Comparison of ENCODE assay signal across 9 mouse cellular contexts in genomic region chrX:119927081-119927571, GRCm38 (mm10). TPM values are rescaled to one million over a fixed set of nuclear protein-coding genes. Genes with fewer than 3 reads are reported as not detected.
DNase-seq lines count a peak whose midpoint lies in the region; TF ChIP-seq lines count a peak whose summit lies in the region.
"Had no signal": no experiment of that assay in that cellular context is flagged by ENCODE, and none has a peak within 500 bp of the region (broad histone marks: within the 10 kb centered on the region; RNA-seq: fewer than 3 reads in every experiment).

Gene Pabpc5, plus strand, starts transcription at chrX:119927196.

- no peaks in the 10 kb centered on the region for H3K4me1 ChIP-seq in E14TG2a.4 (replicated peaks; ENCODE audit: low read depth, low read length)
- no peaks in the 10 kb centered on the region for H3K4me1 ChIP-seq in hindbrain, embryonic 10.5 days (replicated peaks)

- peak within 1 kb of the TSS; percentile 86 for H3K27ac ChIP-seq in hindbrain, embryonic 10.5 days

- no peaks in the 10 kb centered on the region for H3K9me3 ChIP-seq in E14TG2a.4 (ENCODE audit: low read length)
- no peaks in the 10 kb centered on the region for H3K9me3 ChIP-seq in hindbrain, embryonic 10.5 days

- peak; percentile 68 for DNase-seq in cerebellum, adult 9-10 months
- DNase-seq in frontal cortex, adult 2 months (ENCODE audit: extremely low spot score in 1 of 2, low spot score in 1 of 2) = peak; percentile 42 to 72
- DNase-seq in hindbrain, embryonic 10.5 days (ENCODE audit: low spot score) = peak; percentile 76
- peak; percentile 22 for DNase-seq in layer of hippocampus, adult 9-10 months (ENCODE audit: low spot score)
- DNase-seq in lung, adult 18-20 months = peak; percentile 13 to 36
- peak; percentile 15 for DNase-seq in retina, adult 2 months (ENCODE audit: low read depth, low spot score)
- no peak for DNase-seq in thymus, postnatal 36 days

- no peak for TF ChIP-seq CTCF in E14TG2a.4 (conservative IDR thresholded peaks at IDR 0.05; ENCODE audit: low read length)

- peak within 1 kb of the TSS; percentile 58 for H3K4me3 ChIP-seq in E14TG2a.4 (replicated peaks; ENCODE audit: low read length)
- H3K4me3 ChIP-seq in hindbrain, embryonic 10.5 days = peak within 1 kb of the TSS; percentile 48

- no peaks in the 10 kb centered on the region for H3K36me3 ChIP-seq in E14TG2a.4 (ENCODE audit: insufficient read depth, low read length)
- no peaks in the 10 kb centered on the region for H3K36me3 ChIP-seq in hindbrain, embryonic 10.5 days

- no peaks in the 10 kb centered on the region for H3K27me3 ChIP-seq in E14TG2a.4 (ENCODE audit: insufficient read depth, low read length)
- no peaks in the 10 kb centered on the region for H3K27me3 ChIP-seq in hindbrain, embryonic 10.5 days (ENCODE audit: insufficient read depth, poor library complexity, severe bottlenecking)

- WGBS in hindbrain, embryonic 10.5 days = 12% methylated on average over 21 of the region's 21 CpGs

RNA-seq across cellular contexts. Expression of gene Pabpc5, which starts in this region (rescaled TPM):
- 0.97 and 1.2 TPM in 2 replicates for polyA plus RNA-seq in frontal cortex, adult 2 months (2012; rRNA removed)
- polyA plus RNA-seq in hindbrain, embryonic 10.5 days (2016; fragmentation: Nextera tagmentation; extraction: Ambion mirVana) = 0.24 and 0.40 TPM in 2 replicates
- polyA plus RNA-seq: C2C12 had no signal

Comparison
In these comparisons a context has a peak if more than half of its experiments do, and no peak if none do; other contexts are left out.
1. Peak in DNase-seq, H3K4me3 ChIP-seq and H3K27ac ChIP-seq in hindbrain, embryonic 10.5 days; RNA of the gene not detected or under 1 TPM.
2. DNase-seq: peak in cerebellum, adult 9-10 months (single experiment), frontal cortex, adult 2 months (2 of 2), layer of hippocampus, adult 9-10 months (single experiment), lung, adult 18-20 months (2 of 2) and retina, adult 2 months (single experiment); none in thymus, postnatal 36 days (0 of 2).